Mouse (Mus musculus): ENCODE data around the gene Nfil3. TPM values are rescaled to one million over a fixed set of nuclear protein-coding genes. Genes with fewer than 3 reads are reported as not detected.
A peak's percentile ranks its signal among the peaks of the same experiment; 100 is the strongest.

Gene Nfil3
- polyA plus RNA-seq, 1 experiment, result 39.9 TPM

DNA sequence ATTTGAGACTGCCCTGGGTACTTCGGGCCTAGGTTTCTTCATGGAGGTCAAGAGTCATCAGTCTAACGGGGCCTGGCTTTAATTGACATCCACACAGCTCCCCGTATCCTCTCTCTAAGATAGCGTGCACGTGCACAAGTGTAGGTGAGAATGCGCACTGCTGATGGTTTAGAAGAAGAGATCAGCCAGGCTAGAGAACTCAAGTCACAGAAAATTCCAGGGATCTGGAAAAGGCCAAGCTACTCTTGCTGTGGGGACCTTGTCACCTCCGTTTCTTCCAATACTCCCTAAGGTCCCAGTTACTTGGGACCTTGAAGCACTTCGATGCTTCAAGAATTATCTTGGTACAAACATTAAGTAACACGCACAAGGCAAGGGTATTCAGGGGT lies 3.7 kb downstream of the Nfil3 start:
- no peak for TF ChIP-seq POLR2A (IDR thresholded peaks at IDR 0.05; ENCODE audit: low read depth, low read length)
- no peak for TF ChIP-seq CTCF (IDR thresholded peaks at IDR 0.05; ENCODE audit: borderline replicate concordance, insufficient read depth, low read length)
- peaks cover 8% of the 10 kb centered on the region; the same call in 1 of the 2 replicates for H3K4me1 ChIP-seq (ENCODE audit: control insufficient read depth, insufficient read depth, low read length)
- H3K4me3 ChIP-seq (ENCODE audit: insufficient read depth, low read length), result peak overlapping the region; percentile 69
- peak overlapping the region; percentile 98 for H3K27ac ChIP-seq (ENCODE audit: insufficient read depth, low read length)

DNA sequence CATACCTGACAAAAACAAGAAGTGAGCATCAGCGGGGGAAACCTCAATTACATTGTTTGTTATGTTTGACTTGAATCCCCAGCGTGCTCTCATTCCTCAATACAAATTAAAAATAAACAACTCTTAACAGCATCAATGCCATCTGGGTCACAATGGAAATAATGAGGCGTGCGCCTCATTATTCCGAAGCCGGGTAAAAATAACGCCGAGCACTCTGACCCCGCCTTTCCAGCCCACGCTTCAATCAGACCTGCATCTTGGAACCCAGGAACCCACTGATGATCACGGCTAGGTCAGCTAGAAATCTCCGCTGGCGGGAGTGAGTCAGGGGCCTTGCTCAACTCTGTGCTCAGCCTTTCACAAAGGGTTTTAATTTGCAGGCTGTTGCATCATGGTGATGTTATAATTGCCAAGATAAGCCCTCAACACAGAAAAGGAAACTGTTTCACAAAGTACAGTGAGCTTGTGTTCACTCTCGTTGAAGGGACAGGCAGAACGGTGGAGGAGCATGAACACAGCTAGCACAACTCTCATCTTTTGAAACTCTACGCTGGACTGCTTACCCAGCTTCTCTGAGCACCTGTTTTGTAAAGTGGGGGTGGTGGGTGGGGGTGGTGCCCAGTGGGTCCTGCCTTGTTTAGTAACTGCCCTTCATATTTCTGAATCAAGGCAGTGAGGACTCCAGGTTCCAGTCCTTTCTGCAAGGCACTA lies 4.2 kb downstream of the Nfil3 start:
- peak overlapping the region; percentile 98 for H3K27ac ChIP-seq (ENCODE audit: insufficient read depth, low read length)
- H3K4me1 ChIP-seq (ENCODE audit: control insufficient read depth, insufficient read depth, low read length), result peaks cover 8% of the 10 kb centered on the region; the same call in 1 of the 2 replicates
- H3K4me3 ChIP-seq (ENCODE audit: insufficient read depth, low read length), result peak overlapping the region; percentile 69
- TF ChIP-seq POLR2A (IDR thresholded peaks at IDR 0.05; ENCODE audit: low read depth, low read length) (peak; percentile 92), CTCF (IDR thresholded peaks at IDR 0.05; ENCODE audit: borderline replicate concordance, insufficient read depth, low read length) (no peak)

DNA sequence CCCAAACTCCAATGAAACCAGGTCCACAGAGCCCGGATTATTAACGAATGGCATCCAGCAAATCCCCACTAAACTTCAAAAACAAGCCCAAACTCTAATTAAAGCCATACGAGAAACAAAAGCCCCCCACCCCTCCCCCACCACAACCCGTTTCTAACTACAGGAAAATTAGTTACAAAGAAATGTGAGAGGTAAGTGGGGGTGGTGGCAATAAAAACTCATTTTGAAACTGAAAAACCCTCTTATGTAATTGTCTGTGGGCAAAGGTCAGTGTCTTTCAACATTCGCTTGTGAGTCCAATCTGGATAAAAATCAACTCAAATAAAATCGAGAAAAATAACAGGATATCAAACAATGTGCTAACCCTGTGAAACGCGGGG lies 4.8 kb downstream of the Nfil3 start:
- no peak overlapping the region for H3K4me3 ChIP-seq (ENCODE audit: insufficient read depth, low read length)
- peak overlapping the region; percentile 92 for H3K27ac ChIP-seq (ENCODE audit: insufficient read depth, low read length)
- H3K4me1 ChIP-seq (ENCODE audit: control insufficient read depth, insufficient read depth, low read length), result peaks cover 11% of the 10 kb centered on the region; the same call in 1 of the 2 replicates
- TF ChIP-seq POLR2A (IDR thresholded peaks at IDR 0.05; ENCODE audit: low read depth, low read length) (no peak), CTCF (IDR thresholded peaks at IDR 0.05; ENCODE audit: borderline replicate concordance, insufficient read depth, low read length) (no peak)

DNA sequence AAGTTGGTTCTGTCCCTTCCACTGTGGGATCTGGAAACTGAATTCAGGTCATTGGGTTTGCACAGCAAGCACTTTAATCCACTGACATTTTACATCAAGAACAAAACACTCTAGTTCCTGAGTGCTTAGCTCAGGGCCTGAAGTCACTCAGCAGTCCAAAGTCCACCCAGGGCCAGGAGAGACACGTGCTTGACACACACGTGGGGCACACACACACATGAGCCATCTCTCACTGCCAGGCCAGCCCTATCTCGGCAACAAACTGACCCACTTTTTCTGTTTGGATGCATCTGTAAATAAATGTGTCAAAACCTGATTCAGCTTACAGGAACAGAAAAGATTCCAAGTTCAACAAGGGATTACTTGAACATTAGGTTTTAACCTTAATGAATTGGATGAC lies 6.2 kb downstream of the Nfil3 start:
- TF ChIP-seq POLR2A (IDR thresholded peaks at IDR 0.05; ENCODE audit: low read depth, low read length), result no peak
- no peak for TF ChIP-seq CTCF (IDR thresholded peaks at IDR 0.05; ENCODE audit: borderline replicate concordance, insufficient read depth, low read length)
- Histone ChIP-seq H3K4me3 (ENCODE audit: insufficient read depth, low read length) (no peak overlapping the region), H3K27ac (ENCODE audit: insufficient read depth, low read length) (0 out of 2 replicates have a peak overlapping the region, but pooled peaks have one; percentile 15), H3K4me1 (ENCODE audit: control insufficient read depth, insufficient read depth, low read length) (peaks cover 11% of the 10 kb centered on the region; the same call in 1 of the 2 replicates)

DNA sequence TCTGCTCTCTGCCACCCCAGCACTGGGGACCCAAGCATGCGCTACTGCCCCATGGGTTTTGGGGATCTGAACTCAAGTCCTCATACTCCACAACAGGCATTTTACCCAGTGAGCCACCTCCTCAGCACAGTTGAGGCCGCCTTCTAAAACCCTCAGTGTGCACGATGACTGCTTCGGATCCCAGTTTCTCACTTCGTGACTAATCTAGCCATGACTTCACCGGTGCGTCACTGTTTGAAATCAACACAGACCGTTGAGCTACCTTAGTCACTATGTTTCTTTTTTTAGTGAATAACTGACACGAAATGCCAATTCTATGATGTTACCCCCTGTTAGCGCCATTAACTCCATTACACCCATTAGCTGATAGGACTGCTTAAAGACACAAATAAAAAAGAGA lies 7.4 kb downstream of the Nfil3 start:
- TF ChIP-seq CTCF (IDR thresholded peaks at IDR 0.05; ENCODE audit: borderline replicate concordance, insufficient read depth, low read length), result no peak
- no peak overlapping the region for H3K4me3 ChIP-seq (ENCODE audit: insufficient read depth, low read length)
- H3K27ac ChIP-seq (ENCODE audit: insufficient read depth, low read length), result peak overlapping the region; percentile 11; the same call in 1 of the 2 replicates
- peaks cover 11% of the 10 kb centered on the region; the same call in 1 of the 2 replicates for H3K4me1 ChIP-seq (ENCODE audit: control insufficient read depth, insufficient read depth, low read length)

DNA sequence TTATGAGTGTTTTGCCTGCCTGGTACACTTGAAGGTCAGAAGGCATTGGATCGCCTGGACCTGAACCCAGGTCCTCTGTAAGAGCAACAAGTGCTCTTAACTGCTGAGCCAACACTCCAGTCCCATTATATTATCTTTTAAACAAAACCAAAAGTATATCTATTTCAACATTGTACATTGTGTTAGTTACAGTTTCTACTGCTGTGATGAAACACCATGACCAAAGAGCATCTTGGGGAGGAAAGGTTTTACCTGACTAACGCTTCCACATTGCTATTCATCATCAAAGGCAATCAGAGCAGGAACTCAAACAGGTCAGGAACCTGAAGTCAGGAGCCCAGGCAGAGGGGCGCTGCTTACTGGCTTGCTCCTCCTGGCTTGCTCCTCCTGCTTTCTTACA lies 8.2 kb downstream of the Nfil3 start:
- Histone ChIP-seq H3K4me1 (ENCODE audit: control insufficient read depth, insufficient read depth, low read length) (peaks cover 11% of the 10 kb centered on the region; the same call in 1 of the 2 replicates), H3K27ac (ENCODE audit: insufficient read depth, low read length) (no peak overlapping the region), H3K4me3 (ENCODE audit: insufficient read depth, low read length) (no peak overlapping the region)
- TF ChIP-seq CTCF (IDR thresholded peaks at IDR 0.05; ENCODE audit: borderline replicate concordance, insufficient read depth, low read length) (no peak), POLR2A (IDR thresholded peaks at IDR 0.05; ENCODE audit: low read depth, low read length) (no peak)

DNA sequence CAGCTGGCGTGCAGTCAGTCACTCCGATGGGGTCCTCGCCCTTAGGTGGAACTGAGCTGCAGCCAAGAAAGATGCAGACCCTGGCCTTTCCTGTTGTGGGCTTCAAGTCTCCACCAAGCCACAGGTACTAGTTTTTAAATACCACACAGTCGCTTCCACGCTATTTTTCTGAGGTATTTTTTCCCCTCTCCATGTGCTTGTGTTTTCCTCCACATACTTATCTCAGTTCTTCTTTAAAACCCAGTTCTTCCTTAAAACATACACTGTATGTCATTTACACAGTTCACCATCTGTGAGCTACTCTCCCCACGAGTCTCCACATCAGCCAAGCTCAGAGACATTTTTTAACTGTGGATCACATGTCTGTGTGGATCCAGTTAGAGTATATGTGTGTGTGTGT lies 10.0 kb downstream of the Nfil3 start:
- H3K4me1 ChIP-seq (ENCODE audit: control insufficient read depth, insufficient read depth, low read length), result peaks cover 4% of the 10 kb centered on the region; the same call in 1 of the 2 replicates
- H3K4me3 ChIP-seq (ENCODE audit: insufficient read depth, low read length), result no peak overlapping the region
- no peak overlapping the region for H3K27ac ChIP-seq (ENCODE audit: insufficient read depth, low read length)
- TF ChIP-seq POLR2A (IDR thresholded peaks at IDR 0.05; ENCODE audit: low read depth, low read length) (no peak), CTCF (IDR thresholded peaks at IDR 0.05; ENCODE audit: borderline replicate concordance, insufficient read depth, low read length) (no peak)

DNA sequence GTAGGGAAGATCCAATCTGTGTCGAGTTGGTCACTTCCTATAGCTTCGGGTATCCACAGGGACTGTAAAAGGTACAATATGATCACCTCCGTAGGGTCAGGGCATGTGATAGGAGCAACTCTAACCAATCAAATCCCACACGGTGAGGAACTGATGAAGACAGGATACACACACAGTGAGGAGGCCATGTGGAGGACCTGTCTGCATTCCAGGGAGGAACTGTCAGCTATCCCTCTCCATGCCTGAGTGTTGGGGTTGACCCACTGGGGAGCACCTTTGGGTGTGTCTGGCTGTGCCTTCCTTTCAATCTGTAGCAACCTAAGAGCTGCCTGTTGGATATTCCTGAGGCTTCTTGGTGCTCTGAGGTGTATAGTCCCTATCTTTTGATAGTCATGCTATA lies 18.0 kb downstream of the Nfil3 start:
- Histone ChIP-seq H3K4me3 (ENCODE audit: insufficient read depth, low read length) (no peak overlapping the region), H3K27ac (ENCODE audit: insufficient read depth, low read length) (no peak overlapping the region)
- TF ChIP-seq POLR2A (IDR thresholded peaks at IDR 0.05; ENCODE audit: low read depth, low read length) (no peak), CTCF (IDR thresholded peaks at IDR 0.05; ENCODE audit: borderline replicate concordance, insufficient read depth, low read length) (no peak)

DNA sequence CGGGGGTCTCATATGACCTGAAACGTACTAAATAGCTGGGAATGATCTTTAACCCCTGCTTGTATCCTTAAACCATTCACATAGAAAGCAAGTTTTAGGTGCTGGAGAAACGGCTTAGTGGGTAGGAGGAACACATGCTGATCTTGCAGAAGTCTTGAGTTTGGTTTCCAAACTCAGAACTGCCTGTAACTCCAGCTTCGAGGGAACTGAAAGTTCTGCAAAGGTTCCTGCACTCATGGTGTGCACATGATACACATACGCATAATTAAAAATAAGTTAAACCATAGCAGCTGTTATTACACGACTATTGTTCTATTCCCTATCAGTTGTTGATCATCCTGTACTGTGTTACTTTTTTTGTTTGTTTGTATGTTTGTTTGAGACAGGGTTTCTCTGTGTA lies 18.5 kb downstream of the Nfil3 start:
- H3K4me3 ChIP-seq (ENCODE audit: insufficient read depth, low read length), result no peak overlapping the region
- H3K4me1 ChIP-seq (ENCODE audit: control insufficient read depth, insufficient read depth, low read length), result no peaks in the 10 kb centered on the region
- H3K27ac ChIP-seq (ENCODE audit: insufficient read depth, low read length), result no peak overlapping the region
- TF ChIP-seq CTCF (IDR thresholded peaks at IDR 0.05; ENCODE audit: borderline replicate concordance, insufficient read depth, low read length) (no peak), POLR2A (IDR thresholded peaks at IDR 0.05; ENCODE audit: low read depth, low read length) (no peak)

More for the DNA sequence above, 18.0 kb downstream of the Nfil3 start:
- no peaks in the 10 kb centered on the region for H3K4me1 ChIP-seq (ENCODE audit: control insufficient read depth, insufficient read depth, low read length)

DNA sequence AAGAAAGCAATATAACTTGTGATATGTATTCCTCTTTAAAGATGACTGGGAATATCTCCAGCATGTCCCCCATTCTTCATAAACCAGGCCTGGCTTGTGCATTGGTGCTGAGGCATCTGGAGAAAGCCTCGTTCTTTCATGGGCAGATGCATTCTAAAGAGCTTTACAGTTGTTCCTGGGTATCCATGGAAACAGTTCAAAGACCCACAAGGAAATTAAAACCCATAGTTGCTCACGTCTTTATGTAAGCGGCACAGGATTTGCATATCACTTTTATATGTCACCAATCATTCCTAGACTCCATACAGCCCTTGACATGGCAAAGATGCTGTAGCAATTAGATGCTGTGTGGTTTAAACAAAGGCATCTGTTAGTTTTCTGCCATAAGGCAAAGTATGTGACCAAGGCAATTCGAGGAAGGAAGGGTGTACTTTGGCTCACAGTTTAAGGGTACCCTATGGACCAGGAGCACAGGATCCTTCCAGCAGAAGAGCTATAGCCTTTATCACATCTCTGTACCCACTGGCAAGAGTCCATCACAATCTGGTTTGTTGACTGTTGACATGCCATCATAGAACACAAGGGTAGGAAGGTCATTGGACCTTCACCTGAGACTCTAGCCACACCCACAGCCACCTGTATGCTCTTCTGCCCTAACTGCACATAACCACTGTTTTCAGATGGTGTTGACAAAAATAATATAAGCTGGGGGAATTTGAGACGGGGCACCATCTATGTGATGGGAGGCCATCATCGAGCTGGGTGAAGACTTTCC lies 26.9 kb downstream of the Nfil3 start:
- no peaks in the 10 kb centered on the region for H3K4me1 ChIP-seq (ENCODE audit: control insufficient read depth, insufficient read depth, low read length)
- TF ChIP-seq POLR2A (IDR thresholded peaks at IDR 0.05; ENCODE audit: low read depth, low read length), result no peak
- TF ChIP-seq CTCF (IDR thresholded peaks at IDR 0.05; ENCODE audit: borderline replicate concordance, insufficient read depth, low read length), result no peak
- H3K27ac ChIP-seq (ENCODE audit: insufficient read depth, low read length), result no peak overlapping the region
- H3K4me3 ChIP-seq (ENCODE audit: insufficient read depth, low read length), result no peak overlapping the region
